Mouse (Mus musculus): ENCODE measurements around the gene Cdyl. TPM values are rescaled to one million over a fixed set of nuclear protein-coding genes. Genes with fewer than 3 reads are reported as not detected.

The Cdyl gene
- polyA plus RNA-seq, 1 experiment from 2014 or later, result 4.1 TPM

GRCm38 (mm10) chr13:35878282-35878681 is 218.6 kb downstream of the Cdyl start:
- Histone ChIP-seq H3K4me1 (no peaks in the 10 kb centered on the region), H3K4me3 (no peak overlapping the region), H3K27me3 (replicated peaks) (no peaks in the 10 kb centered on the region), H3K9ac (no peak overlapping the region), H3K27ac (no peak overlapping the region), H3K36me3 (replicated peaks) (no peaks in the 10 kb centered on the region), H3K4me2 (no peak overlapping the region), H3K9me3 (no peaks in the 10 kb centered on the region)
- no peak for ATAC-seq (replicated peaks)
- 74% methylated on average over 1 of the region's 1 CpGs for WGBS

- H3K9ac ChIP-seq, result no peak overlapping the region
- no peak overlapping the region for H3K27ac ChIP-seq
- no peak overlapping the region for H3K4me3 ChIP-seq
- no peaks in the 10 kb centered on the region for H3K27me3 ChIP-seq (replicated peaks)
- 50% methylated on average over 5 of the region's 5 CpGs for WGBS
- no peak overlapping the region for H3K4me2 ChIP-seq
- no peaks in the 10 kb centered on the region for H3K4me1 ChIP-seq
- no peaks in the 10 kb centered on the region for H3K9me3 ChIP-seq
- no peak for ATAC-seq (replicated peaks)
- no peaks in the 10 kb centered on the region for H3K36me3 ChIP-seq (replicated peaks)
These were observed 219.4 kb downstream of the Cdyl start for GRCm38 (mm10) chr13:35879068-35879467.

GRCm38 (mm10) chr13:35879519-35879918 is 219.9 kb downstream of the Cdyl start:
- Histone ChIP-seq H3K4me1 (no peaks in the 10 kb centered on the region), H3K36me3 (replicated peaks) (no peaks in the 10 kb centered on the region), H3K27ac (no peak overlapping the region), H3K4me3 (no peak overlapping the region), H3K4me2 (no peak overlapping the region), H3K9me3 (no peaks in the 10 kb centered on the region), H3K27me3 (replicated peaks) (no peaks in the 10 kb centered on the region), H3K9ac (no peak overlapping the region)
- WGBS, result 77% methylated on average over 5 of the region's 5 CpGs
- no peak for ATAC-seq (replicated peaks)

GRCm38 (mm10) chr13:35880555-35881046 is 221.0 kb downstream of the Cdyl start:
- Histone ChIP-seq H3K4me2 (no peak overlapping the region), H3K27ac (no peak overlapping the region; the same call in 1 of the 2 replicates), H3K27me3 (replicated peaks) (no peaks in the 10 kb centered on the region), H3K9ac (no peak overlapping the region), H3K4me1 (no peaks in the 10 kb centered on the region), H3K4me3 (no peak overlapping the region), H3K9me3 (no peaks in the 10 kb centered on the region), H3K36me3 (replicated peaks) (no peaks in the 10 kb centered on the region)
- WGBS, result 53% methylated on average over 6 of the region's 6 CpGs
- peak; percentile 67; the same call in 1 of the 2 replicates for ATAC-seq (replicated peaks)

- H3K4me3 ChIP-seq, result no peak overlapping the region
- WGBS, result 34% methylated on average over 15 of the region's 15 CpGs
- H3K27ac ChIP-seq, result no peak overlapping the region
- H3K36me3 ChIP-seq (replicated peaks), result no peaks in the 10 kb centered on the region
- ATAC-seq (replicated peaks), result no peak
- H3K9me3 ChIP-seq, result no peaks in the 10 kb centered on the region
- no peak overlapping the region for H3K4me2 ChIP-seq
- no peaks in the 10 kb centered on the region for H3K4me1 ChIP-seq
- no peak overlapping the region for H3K9ac ChIP-seq
- H3K27me3 ChIP-seq (replicated peaks), result no peaks in the 10 kb centered on the region
These were observed 226.6 kb downstream of the Cdyl start for GRCm38 (mm10) chr13:35886121-35886725.

GRCm38 (mm10) chr13:35892866-35893265 is 233.2 kb downstream of the Cdyl start:
- Histone ChIP-seq H3K4me1 (no peaks in the 10 kb centered on the region), H3K36me3 (replicated peaks) (no peaks in the 10 kb centered on the region; the same call in 1 of the 2 replicates), H3K27me3 (replicated peaks) (no peaks in the 10 kb centered on the region), H3K9ac (no peak overlapping the region), H3K27ac (no peak overlapping the region), H3K4me3 (no peak overlapping the region), H3K4me2 (no peak overlapping the region), H3K9me3 (no peaks in the 10 kb centered on the region)
- WGBS, result 89% methylated on average over 3 of the region's 3 CpGs
- no peak for ATAC-seq (replicated peaks)

GRCm38 (mm10) chr13:35905378-35905777 is 245.7 kb downstream of the Cdyl start:
- Histone ChIP-seq H3K27me3 (replicated peaks) (no peaks in the 10 kb centered on the region), H3K4me3 (peak overlapping the region; percentile 61), H3K36me3 (replicated peaks) (no peaks in the 10 kb centered on the region), H3K4me2 (peak overlapping the region; percentile 54), H3K27ac (no peak overlapping the region), H3K4me1 (no peaks in the 10 kb centered on the region), H3K9ac (peak overlapping the region; percentile 46; the same call in 1 of the 2 replicates), H3K9me3 (no peaks in the 10 kb centered on the region)
- peak; percentile 1; the same call in 1 of the 2 replicates for ATAC-seq (replicated peaks)
- WGBS, result 1% methylated on average over 13 of the region's 13 CpGs

- WGBS, result under 1% methylated on average over 35 of the region's 35 CpGs
- no peaks in the 10 kb centered on the region for H3K36me3 ChIP-seq (replicated peaks)
- H3K4me2 ChIP-seq, result peak within 1 kb of the TSS; percentile 54
- H3K27me3 ChIP-seq (replicated peaks), result no peaks in the 10 kb centered on the region
- H3K4me1 ChIP-seq, result no peaks in the 10 kb centered on the region
- ATAC-seq (replicated peaks), result peak; percentile 100
- peak within 1 kb of the TSS; percentile 46 for H3K9ac ChIP-seq
- H3K27ac ChIP-seq, result no peak within 1 kb of the TSS
- no peaks in the 10 kb centered on the region for H3K9me3 ChIP-seq
- peak within 1 kb of the TSS; percentile 61 for H3K4me3 ChIP-seq
These were observed 246.3 kb downstream of the Cdyl start, which contains the start of gene Rpp40 for GRCm38 (mm10) chr13:35905879-35906481. Gene Rpp40 (minus strand): TSS chr13:35906359.

GRCm38 (mm10) chr13:35911476-35911875 is 251.8 kb downstream of the Cdyl start:
- H3K27ac ChIP-seq, result no peak overlapping the region
- WGBS, result 84% methylated on average over 1 of the region's 1 CpGs
- H3K27me3 ChIP-seq (replicated peaks), result no peaks in the 10 kb centered on the region
- no peak for ATAC-seq (replicated peaks)
- no peaks in the 10 kb centered on the region for H3K9me3 ChIP-seq
- no peak overlapping the region for H3K4me2 ChIP-seq
- no peak overlapping the region for H3K4me3 ChIP-seq
- no peaks in the 10 kb centered on the region for H3K36me3 ChIP-seq (replicated peaks)
- no peak overlapping the region for H3K9ac ChIP-seq
- no peaks in the 10 kb centered on the region for H3K4me1 ChIP-seq

Other genes with a start within 250 kb of the Cdyl start
- 6.0 and 7.5 TPM in 2 replicates for gene Rpp40, start 246.5 kb downstream of the Cdyl start, polyA plus RNA-seq (2015; fragmentation: Nextera tagmentation; extraction: Ambion mirVana)

Data from midbrain, embryonic 15.5 days (tissue).